Comparison of ENCODE assay signal across 9 mouse cellular contexts in genomic region chr12:112801864-112802846, GRCm38 (mm10). TPM values are rescaled to one million over a fixed set of nuclear protein-coding genes. Genes with fewer than 3 reads are reported as not detected.
DNase-seq lines count a peak whose midpoint lies in the region; ATAC-seq and TF ChIP-seq lines count a peak whose summit lies in the region.
"Had no signal": no experiment of that assay in that cellular context is flagged by ENCODE, and none has a peak within 500 bp of the region (broad histone marks: within the 10 kb centered on the region; RNA-seq: fewer than 3 reads in every experiment).

Gene Ahnak2, minus strand, starts transcription at chr12:112802657.

- H3K4me1 ChIP-seq in E14TG2a.4 (replicated peaks; ENCODE audit: low read depth, low read length): peaks cover 65% of the 10 kb centered on the region
- 0 out of 2 replicates have a peak, but pooled peaks cover 10% of the 10 kb centered on the region for H3K4me1 ChIP-seq in embryonic facial prominence, embryonic 12.5 days
- H3K4me1 ChIP-seq in liver, embryonic 14.5 days (replicated peaks; ENCODE audit: control insufficient read depth in 2 of 2, insufficient read depth in 2 of 2, low read length in 1 of 2): no peaks in the 10 kb centered on the region
- peaks cover 46% of the 10 kb centered on the region for H3K4me1 ChIP-seq in stomach, embryonic 15.5 days

- no peaks in the 10 kb centered on the region for H3K9me3 ChIP-seq in E14TG2a.4 (ENCODE audit: low read length)
- no peaks in the 10 kb centered on the region for H3K9me3 ChIP-seq in embryonic facial prominence, embryonic 12.5 days
- no peaks in the 10 kb centered on the region for H3K9me3 ChIP-seq in liver, embryonic 14.5 days (ENCODE audit: control insufficient read depth, low read length)
- no peaks in the 10 kb centered on the region for H3K9me3 ChIP-seq in stomach, embryonic 15.5 days

- H3K27me3 ChIP-seq in E14TG2a.4 (ENCODE audit: insufficient read depth, low read length): peaks cover 64% of the 10 kb centered on the region
- H3K27me3 ChIP-seq in embryonic facial prominence, embryonic 12.5 days: peaks cover 32% of the 10 kb centered on the region
- H3K27me3 ChIP-seq in liver, embryonic 14.5 days (ENCODE audit: control insufficient read depth, insufficient read depth, low read length): peaks cover 27% of the 10 kb centered on the region
- H3K27me3 ChIP-seq in stomach, embryonic 15.5 days (replicated peaks): peaks cover 18% of the 10 kb centered on the region

- no peak within 1 kb of the TSS for H3K27ac ChIP-seq in embryonic facial prominence, embryonic 12.5 days
- H3K27ac ChIP-seq in liver, embryonic 14.5 days: no peak within 1 kb of the TSS
- H3K27ac ChIP-seq in stomach, embryonic 15.5 days: no peak within 1 kb of the TSS

- TF ChIP-seq EP300 in liver, embryonic 14.5 days (IDR thresholded peaks at IDR 0.05; ENCODE audit: low read depth): no peak

- TF ChIP-seq CTCF in E14TG2a.4 (conservative IDR thresholded peaks at IDR 0.05; ENCODE audit: low read length): no peak
- TF ChIP-seq CTCF in liver, embryonic 14.5 days (IDR thresholded peaks at IDR 0.05; ENCODE audit: low read depth): no peak

- 5% methylated on average over 59 of the region's 69 CpGs for whole genome bisulfite sequencing in embryonic facial prominence, embryonic 12.5 days
- 3% methylated on average over 56 of the region's 69 CpGs for WGBS in liver, embryonic 14.5 days (ENCODE audit: insufficient replicate concordance)
- 3% methylated on average over 56 of the region's 69 CpGs for WGBS in stomach, embryonic 15.5 days

- H3K4me2 ChIP-seq in embryonic facial prominence, embryonic 12.5 days (replicated peaks): peak within 1 kb of the TSS; percentile 100
- H3K4me2 ChIP-seq in liver, embryonic 14.5 days (ENCODE audit: low read depth): peak within 1 kb of the TSS; percentile 65
- H3K4me2 ChIP-seq in stomach, embryonic 15.5 days: peak within 1 kb of the TSS; percentile 100

- DNase-seq in cerebellum, adult 18-20 months: peak; percentile 56 to 58
- DNase-seq in cerebellum, adult 8-10 months: no peak
- no peak for DNase-seq in heart, postnatal 36 days
- no peak for DNase-seq in liver, embryonic 14.5 days (ENCODE audit: low read depth in 3 of 3, low spot score in 3 of 3)
- no peak for DNase-seq in urinary bladder, postnatal 4 days (ENCODE audit: low spot score in 2 of 2)

- peak within 1 kb of the TSS; percentile 63 for H3K9ac ChIP-seq in embryonic facial prominence, embryonic 12.5 days
- no peak within 1 kb of the TSS for H3K9ac ChIP-seq in liver, embryonic 14.5 days (replicated peaks)
- no peak within 1 kb of the TSS for H3K9ac ChIP-seq in stomach, embryonic 15.5 days

- H3K4me3 ChIP-seq in E14TG2a.4 (replicated peaks; ENCODE audit: low read length): peak within 1 kb of the TSS; percentile 83
- H3K4me3 ChIP-seq in embryonic facial prominence, embryonic 12.5 days: peak within 1 kb of the TSS; percentile 55
- peak within 1 kb of the TSS in 1 of 2 experiments; percentile 44; a peak in 2 of 4 replicates for H3K4me3 ChIP-seq in liver, embryonic 14.5 days (ENCODE audit: insufficient read depth in 1 of 2, low read depth in 2 of 2, low read length in 2 of 2)
- H3K4me3 ChIP-seq in stomach, embryonic 15.5 days (replicated peaks): peak within 1 kb of the TSS; percentile 52

- ATAC-seq in embryonic facial prominence, embryonic 12.5 days (ENCODE audit: insufficient number of reproducible peaks, insufficient read depth, low FRiP score, low TSS enrichment): peak; percentile 53
- no peak for ATAC-seq in liver, embryonic 14.5 days (ENCODE audit: insufficient read depth)
- peak; percentile 45; the same call in 1 of the 2 replicates for ATAC-seq in stomach, embryonic 15.5 days (ENCODE audit: insufficient read depth, low FRiP score, low read depth)

- H3K36me3 ChIP-seq in E14TG2a.4 (ENCODE audit: insufficient read depth, low read length): no peaks in the 10 kb centered on the region
- no peaks in the 10 kb centered on the region for H3K36me3 ChIP-seq in embryonic facial prominence, embryonic 12.5 days
- H3K36me3 ChIP-seq in liver, embryonic 14.5 days (replicated peaks; ENCODE audit: control insufficient read depth, insufficient read depth, low read depth): no peaks in the 10 kb centered on the region
- no peaks in the 10 kb centered on the region for H3K36me3 ChIP-seq in stomach, embryonic 15.5 days

- intact Hi-C loops in heart, postnatal 36 days (cut with DNase I): loop anchor here (2.0 to 5.0 kb wide), 2 partner anchors 43 to 55 kb away; no protein-coding TSS in a partner anchor

RNA-seq across cellular contexts. Expression of gene Ahnak2, which starts in this region (rescaled TPM):
- polyA plus RNA-seq in embryonic facial prominence, embryonic 12.5 days (2016; fragmentation: Nextera tagmentation; extraction: Ambion mirVana): 0.71 and 0.83 TPM in 2 replicates
- total RNA-seq in heart, postnatal 36 days (2021): 10 to 100 TPM; 14.1 to 20.2 TPM
- polyA plus RNA-seq in liver, embryonic 14.5 days (2012; rRNA removed): 0.06 and 0.10 TPM in 2 replicates
- polyA plus RNA-seq in liver, embryonic 14.5 days (2014; fragmentation: Nextera tagmentation; extraction: Ambion mirVana): 0.13 and 0.14 TPM in 2 replicates
- 3.8 and 4.7 TPM in 2 replicates for polyA plus RNA-seq in stomach, embryonic 15.5 days (2015; fragmentation: Nextera tagmentation; extraction: Ambion mirVana)
- total RNA-seq: neutrophil, adult 5-6 weeks had no signal

Comparison
In these comparisons a context has a peak if more than half of its experiments do, and no peak if none do; other contexts are left out.
1. DNase-seq: peak in cerebellum, adult 18-20 months (2 of 2); none in cerebellum, adult 8-10 months (single experiment), heart, postnatal 36 days (0 of 2), liver, embryonic 14.5 days (0 of 3) and urinary bladder, postnatal 4 days (0 of 2).
2. Peak in ATAC-seq, H3K4me3 ChIP-seq, H3K9ac ChIP-seq and H3K4me2 ChIP-seq in embryonic facial prominence, embryonic 12.5 days; RNA of the gene not detected or under 1 TPM.
3. Peak in every context shown above with its lines, with median percentiles within 50 percentile points of each other: H3K4me2 ChIP-seq.